ENCODE assay signal across 8 mouse cellular contexts in the genomic region with DNA sequence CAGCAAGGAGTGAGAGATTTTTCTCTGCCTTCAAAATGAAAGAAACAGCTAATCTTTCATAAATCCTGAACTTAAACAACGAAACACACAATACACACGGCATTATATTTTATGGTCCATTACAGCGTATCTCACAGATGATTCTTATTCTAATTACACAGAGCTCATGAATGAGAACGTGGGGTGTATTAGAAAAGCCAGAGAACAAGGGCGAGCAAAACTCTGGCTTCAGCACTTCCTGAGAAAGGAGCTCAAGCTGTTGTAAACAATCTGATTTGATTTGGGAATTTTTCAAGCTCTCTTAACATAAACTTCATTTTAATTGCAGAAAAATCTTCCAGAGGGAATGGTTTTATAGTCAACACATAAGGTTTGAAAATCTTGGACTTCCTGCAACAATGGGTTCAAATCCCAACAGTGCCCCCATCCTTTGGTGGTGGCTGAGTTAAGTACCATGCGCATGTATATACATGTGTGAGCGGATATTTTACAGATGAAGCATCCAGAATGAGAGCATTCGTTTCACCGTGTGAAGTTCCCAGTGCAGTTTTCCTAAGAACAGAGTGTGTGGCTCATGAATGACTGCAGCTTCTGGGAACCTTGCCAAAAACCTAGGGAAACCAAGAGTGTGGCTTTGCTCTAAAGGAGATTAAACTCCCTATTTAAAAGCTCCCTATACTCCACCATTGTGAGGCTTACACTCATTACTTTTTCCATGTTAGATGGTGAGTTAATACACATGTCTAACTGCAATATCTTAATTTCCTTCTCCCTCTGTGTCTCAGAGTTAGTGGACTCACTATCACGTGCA.
A peak's percentile ranks its signal among the peaks of the same experiment; 100 is the strongest.
DNase-seq lines count a peak whose midpoint lies in the region; ATAC-seq and TF ChIP-seq lines count a peak whose summit lies in the region.

No protein-coding gene starts in this region.

- no peaks in the 10 kb centered on the region for H3K36me3 ChIP-seq in kidney, embryonic 14.5 days (ENCODE audit: control insufficient read depth, insufficient read depth, low read length)
- H3K36me3 ChIP-seq in kidney, adult 2 months (ENCODE audit: control insufficient read depth, insufficient read depth, low read length): no peaks in the 10 kb centered on the region
- H3K36me3 ChIP-seq in forebrain, embryonic 16.5 days (ENCODE audit: control insufficient read depth, insufficient read depth): no peaks in the 10 kb centered on the region

- peak; percentile 73; the same call in 1 of the 2 replicates for ATAC-seq in kidney, embryonic 14.5 days (ENCODE audit: low FRiP score, low TSS enrichment)
- peak; percentile 92 for ATAC-seq in forebrain, embryonic 16.5 days

- H3K4me1 ChIP-seq in kidney, embryonic 14.5 days (ENCODE audit: control insufficient read depth, insufficient read depth, low read length): no peaks in the 10 kb centered on the region
- no peaks in the 10 kb centered on the region for H3K4me1 ChIP-seq in kidney, adult 2 months (ENCODE audit: control insufficient read depth, insufficient read depth, low read length)
- H3K4me1 ChIP-seq in forebrain, embryonic 16.5 days (replicated peaks; ENCODE audit: control insufficient read depth, insufficient read depth, low read length): peaks cover 5% of the 10 kb centered on the region

- no peak overlapping the region for H3K9ac ChIP-seq in kidney, embryonic 14.5 days (ENCODE audit: low read depth, low read length)
- no peak overlapping the region for H3K9ac ChIP-seq in forebrain, embryonic 16.5 days (replicated peaks; ENCODE audit: low read depth, low read length)

- no peaks in the 10 kb centered on the region for H3K9me3 ChIP-seq in kidney, embryonic 14.5 days (ENCODE audit: control insufficient read depth, low read length)
- H3K9me3 ChIP-seq in forebrain, embryonic 16.5 days (ENCODE audit: control insufficient read depth, low read length): no peaks in the 10 kb centered on the region

- H3K27ac ChIP-seq in kidney, embryonic 14.5 days (ENCODE audit: low read depth, low read length): no peak overlapping the region
- no peak overlapping the region for H3K27ac ChIP-seq in kidney, adult 2 months (ENCODE audit: insufficient read depth, low read depth, low read length)
- 0 out of 2 replicates have a peak overlapping the region, but pooled peaks have one; percentile 12 for H3K27ac ChIP-seq in forebrain, embryonic 16.5 days (ENCODE audit: low read length)

- TF ChIP-seq POLR2A in kidney, adult 2 months (IDR thresholded peaks at IDR 0.05; ENCODE audit: low read depth, low read length): no peak

- TF ChIP-seq CTCF in kidney, adult 2 months (conservative IDR thresholded peaks at IDR 0.05; ENCODE audit: insufficient read depth, insufficient read length, low read depth, low read length): no peak

- DNase-seq in kidney, adult 2 months: no peak
- DNase-seq in brain, adult 2 months (ENCODE audit: low read depth, low spot score): peak; percentile 91
- DNase-seq in layer of hippocampus, postnatal 36 days: peak; percentile 22 to 31
- peak; percentile 50 for DNase-seq in right cerebral cortex, postnatal 14 days
- DNase-seq in embryo, embryonic 10 days (ENCODE audit: low spot score): no peak
- DNase-seq in thymus, postnatal 4 days: no peak

- H3K4me2 ChIP-seq in kidney, embryonic 14.5 days (replicated peaks; ENCODE audit: low read depth, low read length): no peak overlapping the region
- peak overlapping the region; percentile 16; the same call in 1 of the 2 replicates for H3K4me2 ChIP-seq in forebrain, embryonic 16.5 days (ENCODE audit: low read length)

- H3K27me3 ChIP-seq in kidney, embryonic 14.5 days (ENCODE audit: control insufficient read depth, insufficient read depth, low read length): no peaks in the 10 kb centered on the region
- H3K27me3 ChIP-seq in kidney, adult 2 months (replicated peaks; ENCODE audit: control insufficient read depth, insufficient read depth, low read length): no peaks in the 10 kb centered on the region
- no peaks in the 10 kb centered on the region for H3K27me3 ChIP-seq in forebrain, embryonic 16.5 days (replicated peaks; ENCODE audit: control insufficient read depth, insufficient read depth, low read length)

- no peak overlapping the region for H3K4me3 ChIP-seq in kidney, embryonic 14.5 days (ENCODE audit: low read length)
- H3K4me3 ChIP-seq in kidney, adult 2 months (ENCODE audit: insufficient read depth, low read depth, low read length): no peak overlapping the region
- H3K4me3 ChIP-seq in forebrain, embryonic 16.5 days (replicated peaks; ENCODE audit: low read length): no peak overlapping the region

- WGBS in kidney, embryonic 14.5 days: 69% methylated on average over 10 of the region's 10 CpGs
- WGBS in kidney, adult 2 months: 61% methylated on average over 10 of the region's 10 CpGs
- 6% methylated on average over 10 of the region's 10 CpGs for WGBS in forebrain, embryonic 16.5 days

Comparison
In these comparisons a context has a peak if more than half of its experiments do, and no peak if none do; other contexts are left out.
1. DNase-seq: peak in brain, adult 2 months (single experiment), layer of hippocampus, postnatal 36 days (2 of 2) and right cerebral cortex, postnatal 14 days (single experiment); none in kidney, adult 2 months (single experiment), embryo, embryonic 10 days (single experiment) and thymus, postnatal 4 days (single experiment).